Mouse (Mus musculus) spleen, adult 2 months (tissue): Measurements from ENCODE around the gene Car9. TPM values are rescaled to one million over a fixed set of nuclear protein-coding genes. Genes with fewer than 3 reads are reported as not detected.

Source experiments
- DNase-seq, 2 experiments: peaks; one replicate each; pipeline versions ENCODE4 v3.0.0 to v3.0.0-alpha.2; 2012 to 2021; ENCODE audit warnings: low spot score in 2 of 2, low read depth in 1 of 2
- H3K27ac ChIP-seq: fragments of 200-500 bp; 2 replicates; pipeline ENCODE4 v1.5.1; 2012; ENCODE audit warnings: low read length, inconsistent platforms; ENCODE audit not compliant: insufficient read depth
- H3K27me3 ChIP-seq: fragments of 200-500 bp; 2 replicates; pipeline ENCODE4 v1.6.1; 2012; ENCODE audit warnings: mild to moderate bottlenecking, moderate library complexity, low read length, inconsistent platforms; ENCODE audit not compliant: control insufficient read depth, insufficient read depth
- H3K36me3 ChIP-seq: fragments of 200-500 bp; 2 replicates; pipeline ENCODE4 v1.6.1; 2012; ENCODE audit warnings: mild to moderate bottlenecking, low read length, inconsistent platforms; ENCODE audit not compliant: control insufficient read depth, insufficient read depth
- H3K4me1 ChIP-seq: fragments of 200-500 bp; 2 replicates; pipeline ENCODE4 v1.6.1; 2011; ENCODE audit warnings: inconsistent platforms; ENCODE audit not compliant: control insufficient read depth, insufficient read depth, insufficient read length
- H3K4me3 ChIP-seq: fragments of 200-500 bp; 2 replicates; pipeline ENCODE4 v1.5.1; 2011; ENCODE audit warnings: mild to moderate bottlenecking, inconsistent platforms; ENCODE audit not compliant: insufficient read depth, insufficient read length; ENCODE audit errors: extremely low read depth
- CTCF ChIP-seq: fragments of 200-500 bp; IDR thresholded peaks from 2 replicates; pipeline ENCODE4 v1.5.1; 2011; ENCODE audit warnings: mild to moderate bottlenecking, inconsistent platforms; ENCODE audit not compliant: insufficient read depth, insufficient read length, insufficient replicate concordance; ENCODE audit errors: extremely low read depth
- POLR2A ChIP-seq: fragments of 200-500 bp; IDR thresholded peaks from 2 replicates; pipeline ENCODE4 v1.6.1; 2011; ENCODE audit warnings: low read depth, low read length, inconsistent platforms
- WGBS: fragments of 180-500 bp; shearing (Covaris S2); methylation state at CpG from one replicate; pipeline ENCODE4 v1.1.7; 2018; 5-methylcytosine and 5-hydroxymethylcytosine counted together
- polyA plus RNA-seq: library from polyadenylated mRNA; depleted of rRNA; stranded (reverse); fragments of >200 nt; gene quantifications from 2 replicates; pipeline ENCODE4 v1.2.3, GENCODE M21; 2012; rRNA removed

Car9 gene
- polyA plus RNA-seq, 1 experiment, result 2.0 TPM

- H3K27ac ChIP-seq, result peak overlapping the region; percentile 91
- no peak for TF ChIP-seq CTCF
- no peak for TF ChIP-seq POLR2A
- no peaks in the 10 kb centered on the region for H3K27me3 ChIP-seq
- H3K4me3 ChIP-seq, result peak overlapping the region; percentile 85
- H3K36me3 ChIP-seq, result peaks cover 12% of the 10 kb centered on the region; the same call in 1 of the 2 replicates
- under 1% methylated on average over 16 of the region's 16 CpGs for WGBS
- peaks cover 25% of the 10 kb centered on the region; the same call in 1 of the 2 replicates for H3K4me1 ChIP-seq
- no peak for DNase-seq
Measured at GRCm38 (mm10) chr4:43561436-43561996, 54.8 kb downstream of the Car9 start.

- Histone ChIP-seq H3K27me3 (no peaks in the 10 kb centered on the region), H3K27ac (peak within 1 kb of the TSS; percentile 91), H3K4me3 (peak within 1 kb of the TSS; percentile 85), H3K4me1 (peaks cover 25% of the 10 kb centered on the region; the same call in 1 of the 2 replicates), H3K36me3 (peaks cover 18% of the 10 kb centered on the region)
- DNase-seq, result peak; percentile 91 to 92
- under 1% methylated on average over 62 of the region's 62 CpGs for WGBS
- no peak for TF ChIP-seq CTCF
- peak; percentile 24 for TF ChIP-seq POLR2A
Measured at GRCm38 (mm10) chr4:43561997-43562768, 55.4 kb downstream of the Car9 start, which contains the start of the genes Creb3 and Tln1. Creb3 (plus strand) TSS chr4:43562332. Tln1 (minus strand) TSS chr4:43562691.

DNA sequence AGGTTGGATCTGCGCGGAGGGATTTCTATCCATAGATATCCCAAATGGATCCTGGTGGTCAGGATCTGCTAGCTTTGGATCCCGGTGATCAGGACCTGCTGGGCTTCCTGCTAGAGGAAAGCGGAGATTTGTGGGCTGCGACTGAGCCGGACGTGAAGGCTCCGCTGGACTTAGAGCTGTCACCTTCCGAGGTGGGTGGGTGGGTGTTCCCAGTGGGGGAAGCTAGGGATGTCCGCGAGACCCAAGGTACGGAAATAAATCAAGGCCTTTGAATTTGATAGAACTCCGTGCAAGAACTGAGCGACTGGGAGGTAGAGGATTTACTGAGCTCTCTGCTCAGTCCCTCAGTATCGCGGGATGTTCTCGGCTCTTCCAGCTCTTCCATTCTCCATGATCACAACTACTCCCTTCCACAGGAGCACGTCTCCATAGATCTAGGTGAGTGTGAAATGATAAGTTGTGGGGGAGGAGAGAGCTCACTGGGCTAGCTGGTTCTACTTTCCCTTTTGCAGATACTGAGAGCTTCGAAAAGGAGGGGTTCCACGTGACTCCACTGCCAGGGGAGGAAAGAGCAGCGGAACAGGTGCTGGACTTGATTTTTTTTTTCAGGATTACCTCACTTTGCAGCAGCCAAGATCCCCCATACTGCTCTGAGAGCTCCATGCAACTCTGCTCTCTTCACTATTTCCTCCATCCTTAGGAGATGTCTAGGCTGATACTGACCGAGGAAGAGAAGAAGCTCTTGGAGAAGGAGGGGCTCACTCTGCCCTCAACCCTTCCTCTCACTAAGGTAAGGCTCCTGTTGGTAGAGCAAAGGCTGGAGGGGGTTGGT, 56.2 kb downstream of the Car9 start:
- TF ChIP-seq CTCF (no peak), POLR2A (no peak)

More for the DNA sequence above, 56.2 kb downstream of the Car9 start:
- Histone ChIP-seq H3K27ac (peak overlapping the region; percentile 79), H3K4me1 (peaks cover 19% of the 10 kb centered on the region; the same call in 1 of the 2 replicates), H3K27me3 (no peaks in the 10 kb centered on the region), H3K4me3 (peak overlapping the region; percentile 85), H3K36me3 (peaks cover 25% of the 10 kb centered on the region)
- WGBS, result 3% methylated on average over 22 of the region's 22 CpGs
- no peak for DNase-seq

Other genes with a start within 250 kb of the Car9 start
- 0.06 and 0.07 TPM in 2 replicates for gene Atp8b5, start 239.8 kb upstream of the Car9 start, polyA plus RNA-seq
- 7.4 and 8.5 TPM in 2 replicates for gene Rusc2, start 125.0 kb upstream of the Car9 start, polyA plus RNA-seq
- not detected in 2 replicates for gene Fam166b, start 77.8 kb upstream of the Car9 start, polyA plus RNA-seq
- gene Tesk1, start 65.0 kb upstream of the Car9 start, polyA plus RNA-seq, result 49.6 and 64.5 TPM in 2 replicates
- gene Cd72, start 52.3 kb upstream of the Car9 start, polyA plus RNA-seq, result 109 and 140 TPM in 2 replicates
- 15.3 and 17.1 TPM in 2 replicates for gene Sit1, start 23.2 kb upstream of the Car9 start, polyA plus RNA-seq
- 85.4 and 191 TPM in 2 replicates for gene Ccdc107, start 14.1 kb upstream of the Car9 start, polyA plus RNA-seq
- gene Arhgef39, start 7.3 kb upstream of the Car9 start, polyA plus RNA-seq, result 12.7 and 16.8 TPM in 2 replicates
- gene Tpm2, start 16.8 kb downstream of the Car9 start, polyA plus RNA-seq, result 11.8 and 13.8 TPM in 2 replicates
- 48.8 and 54.0 TPM in 2 replicates for gene Creb3, start 55.4 kb downstream of the Car9 start, polyA plus RNA-seq
- gene Tln1, start 55.7 kb downstream of the Car9 start, polyA plus RNA-seq, result 163 and 208 TPM in 2 replicates
- gene Rgp1, start 71.7 kb downstream of the Car9 start, polyA plus RNA-seq, result 42.4 and 44.3 TPM in 2 replicates
- 28.8 and 34.2 TPM in 2 replicates for gene Gba2, start 71.9 kb downstream of the Car9 start, polyA plus RNA-seq
- 0.23 and 0.26 TPM in 2 replicates for gene Msmp, start 77.5 kb downstream of the Car9 start, polyA plus RNA-seq
- 10.2 and 13.6 TPM in 2 replicates for gene Npr2, start 125.0 kb downstream of the Car9 start, polyA plus RNA-seq
- 0.55 and 0.57 TPM in 2 replicates for gene Spag8, start 146.6 kb downstream of the Car9 start, polyA plus RNA-seq
- gene Hint2, start 149.5 kb downstream of the Car9 start, polyA plus RNA-seq, result 23.2 and 26.6 TPM in 2 replicates
- gene Tmem8b, start 162.0 kb downstream of the Car9 start, polyA plus RNA-seq, result 3.8 and 4.5 TPM in 2 replicates
- not detected in 2 replicates for gene Fam221b, start 162.2 kb downstream of the Car9 start, polyA plus RNA-seq
- not detected in 2 replicates for gene Olfr70, start 193.8 kb downstream of the Car9 start, polyA plus RNA-seq
- gene Olfr71, start 203.3 kb downstream of the Car9 start, polyA plus RNA-seq, result not detected in 2 replicates
- 0.69 and 0.79 TPM in 2 replicates for gene Hrct1, start 220.2 kb downstream of the Car9 start, polyA plus RNA-seq
- gene Spaar, start 223.1 kb downstream of the Car9 start, polyA plus RNA-seq, result 0.12 and 0.15 TPM in 2 replicates